Mouse (Mus musculus): Measurements from ENCODE around the gene Hbb-bt. TPM values are rescaled to one million over a fixed set of nuclear protein-coding genes. Genes with fewer than 3 reads are reported as not detected.
A peak's percentile ranks its signal among the peaks of the same experiment; 100 is the strongest.
"Not testable (repeated sequence)": the region's sequence is repeated elsewhere in the genome, so short reads cannot be mapped to it uniquely, and the experiment has no call there.

Gene Hbb-bt
- polyA plus RNA-seq, 1 experiment from 2014 or later: 4,793 TPM

DNA sequence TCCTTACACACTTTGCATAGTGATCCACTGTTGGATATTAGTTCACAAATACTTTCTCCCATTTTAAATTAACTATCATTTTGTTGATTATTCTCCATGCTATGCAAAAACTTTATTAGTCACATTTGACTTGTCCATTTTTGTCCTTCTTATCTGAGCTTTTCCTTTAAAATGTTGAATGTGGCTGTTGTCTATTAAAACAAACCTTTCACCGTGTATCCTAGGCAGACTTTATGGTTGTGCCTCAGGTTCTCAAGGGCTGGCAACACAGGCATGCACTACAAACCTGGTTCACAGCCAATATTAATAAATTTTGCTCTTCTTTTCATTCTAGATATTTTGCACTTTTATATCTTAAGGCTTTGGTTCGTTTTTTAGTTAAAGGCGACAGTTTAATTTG, 3.0 kb downstream of the Hbb-bt start:
- H3K4me3 ChIP-seq (ENCODE audit: low read depth, low read length): no peak overlapping the region
- DNase-seq (ENCODE audit: low spot score) (no peak), ATAC-seq (no peak)
- H3K27ac ChIP-seq (ENCODE audit: low read length): no peak overlapping the region
- H3K9me3 ChIP-seq (ENCODE audit: low read length): no peaks in the 10 kb centered on the region
- TF ChIP-seq EP300 (IDR thresholded peaks at IDR 0.05) (no peak), CTCF (IDR thresholded peaks at IDR 0.05) (no peak)
- no peaks in the 10 kb centered on the region for H3K4me1 ChIP-seq (ENCODE audit: insufficient read depth, low read depth, low read length)
- no peak overlapping the region for H3K9ac ChIP-seq (replicated peaks; ENCODE audit: low read depth)
- no peaks in the 10 kb centered on the region for H3K36me3 ChIP-seq (ENCODE audit: insufficient read depth, low read length)
- no peak overlapping the region for H3K4me2 ChIP-seq (replicated peaks; ENCODE audit: low read depth, low read length)
- WGBS: 68% methylated on average over 3 of the region's 3 CpGs
- H3K27me3 ChIP-seq (replicated peaks; ENCODE audit: insufficient read depth, low read length): no peaks in the 10 kb centered on the region

DNA sequence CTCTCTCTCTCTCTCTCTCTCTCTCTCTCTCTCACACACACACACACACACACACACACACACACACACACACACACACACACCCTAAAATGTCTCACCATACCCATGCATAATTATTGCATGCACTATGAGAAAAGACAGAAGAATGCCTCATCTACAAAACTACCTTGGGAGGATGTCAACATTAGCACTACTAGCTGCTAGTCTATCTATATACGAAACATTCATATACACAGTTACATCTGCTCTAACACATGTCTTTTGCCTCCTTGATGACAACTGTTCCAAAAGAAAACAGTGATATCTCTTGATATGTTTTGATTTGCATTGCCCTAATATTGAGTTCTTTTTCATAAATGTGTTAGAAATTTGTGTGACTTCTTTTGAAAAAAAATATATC, 3.5 kb downstream of the Hbb-bt start:
- TF ChIP-seq EP300 (IDR thresholded peaks at IDR 0.05) (no peak), CTCF (IDR thresholded peaks at IDR 0.05) (no peak)
- 77% methylated on average over 1 of the region's 1 CpGs for WGBS
- DNase-seq (ENCODE audit: low spot score): no peak

DNA sequence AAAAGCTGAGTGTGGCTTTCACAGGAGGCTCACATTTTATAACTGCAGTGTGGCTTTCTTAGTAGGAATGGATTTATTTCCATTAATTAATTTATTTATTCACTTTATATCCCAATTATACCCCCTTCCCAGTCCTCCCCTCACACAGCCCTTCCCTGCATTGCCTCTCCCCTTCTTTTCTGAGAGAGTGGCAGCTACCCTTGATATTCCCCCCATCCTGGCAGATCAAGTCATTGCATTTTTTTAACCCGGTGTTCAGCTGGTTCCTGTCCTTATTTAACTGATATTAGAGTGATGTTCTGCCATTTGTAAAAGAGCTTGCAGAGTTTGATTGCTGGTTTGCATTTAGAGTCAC, 4.0 kb downstream of the Hbb-bt start:
- H3K9ac ChIP-seq (replicated peaks; ENCODE audit: low read depth): no peak overlapping the region
- H3K4me3 ChIP-seq (ENCODE audit: low read depth, low read length): no peak overlapping the region
- no peaks in the 10 kb centered on the region for H3K9me3 ChIP-seq (ENCODE audit: low read length)
- WGBS: 53% methylated on average over 1 of the region's 1 CpGs
- no peaks in the 10 kb centered on the region for H3K36me3 ChIP-seq (ENCODE audit: insufficient read depth, low read length)
- H3K27ac ChIP-seq (ENCODE audit: low read length): no peak overlapping the region
- TF ChIP-seq EP300 (IDR thresholded peaks at IDR 0.05): no peak
- TF ChIP-seq CTCF (IDR thresholded peaks at IDR 0.05): no peak
- no peak overlapping the region for H3K4me2 ChIP-seq (replicated peaks; ENCODE audit: low read depth, low read length)
- H3K27me3 ChIP-seq (replicated peaks; ENCODE audit: insufficient read depth, low read length): no peaks in the 10 kb centered on the region
- DNase-seq (ENCODE audit: low spot score) (no peak), ATAC-seq (no peak)
- H3K4me1 ChIP-seq (ENCODE audit: insufficient read depth, low read depth, low read length): no peaks in the 10 kb centered on the region

More for the DNA sequence above, 3.5 kb downstream of the Hbb-bt start:
- H3K4me2 ChIP-seq (replicated peaks; ENCODE audit: low read depth, low read length): no peak overlapping the region
- no peaks in the 10 kb centered on the region for H3K36me3 ChIP-seq (ENCODE audit: insufficient read depth, low read length)
- no peak overlapping the region for H3K27ac ChIP-seq (ENCODE audit: low read length)
- no peaks in the 10 kb centered on the region for H3K27me3 ChIP-seq (replicated peaks; ENCODE audit: insufficient read depth, low read length)
- no peak for ATAC-seq
- no peak overlapping the region for H3K9ac ChIP-seq (replicated peaks; ENCODE audit: low read depth)
- H3K4me3 ChIP-seq (ENCODE audit: low read depth, low read length): no peak overlapping the region
- H3K9me3 ChIP-seq (ENCODE audit: low read length): no peaks in the 10 kb centered on the region
- no peaks in the 10 kb centered on the region for H3K4me1 ChIP-seq (ENCODE audit: insufficient read depth, low read depth, low read length)

DNA sequence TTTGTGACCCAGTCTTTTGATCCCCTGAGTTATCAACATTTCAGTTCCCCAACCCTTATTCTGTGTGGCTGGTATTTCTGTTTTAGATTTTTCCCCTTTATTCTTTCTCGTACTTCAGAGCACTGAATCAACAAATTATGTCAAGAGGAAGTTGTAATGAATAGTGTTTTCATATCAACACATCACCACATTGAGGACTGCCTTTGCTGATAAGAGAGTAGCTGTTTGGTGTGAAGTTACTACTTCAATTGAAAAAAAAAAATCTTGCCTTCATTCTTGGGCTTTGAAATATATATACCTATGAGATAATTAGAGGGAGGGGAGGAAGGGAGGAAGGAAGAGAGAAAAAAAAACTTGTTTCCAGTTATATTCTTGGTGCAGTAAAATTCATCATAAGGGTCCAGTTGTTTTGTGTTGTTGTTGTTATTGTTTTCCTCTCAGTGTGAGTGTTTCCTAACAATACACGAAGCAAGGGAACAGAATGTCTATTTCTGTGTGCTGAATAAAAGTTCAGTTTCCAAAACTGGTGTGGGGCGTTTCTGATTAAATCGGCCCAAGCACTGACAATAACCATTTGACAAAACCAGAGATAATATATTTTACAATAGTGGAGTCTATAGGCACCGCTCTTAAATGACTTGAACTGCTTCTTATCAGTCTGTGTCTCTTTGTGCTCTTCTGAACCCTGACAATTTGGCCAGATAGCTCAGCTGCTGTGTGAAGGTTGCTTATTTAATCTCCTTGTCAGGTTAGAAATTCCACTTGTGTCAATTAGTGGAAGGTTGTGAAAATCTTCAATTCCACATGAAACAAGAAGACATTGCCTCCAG, 4.6 kb downstream of the Hbb-bt start:
- DNase-seq (ENCODE audit: low spot score): no peak
- no peak overlapping the region for H3K27ac ChIP-seq (ENCODE audit: low read length)
- H3K4me1 ChIP-seq (ENCODE audit: insufficient read depth, low read depth, low read length): no peaks in the 10 kb centered on the region
- TF ChIP-seq EP300 (IDR thresholded peaks at IDR 0.05) (no peak), CTCF (IDR thresholded peaks at IDR 0.05) (no peak)
- WGBS: 32% methylated on average over 5 of the region's 5 CpGs
- no peaks in the 10 kb centered on the region for H3K36me3 ChIP-seq (ENCODE audit: insufficient read depth, low read length)
- no peak for ATAC-seq
- no peaks in the 10 kb centered on the region for H3K27me3 ChIP-seq (replicated peaks; ENCODE audit: insufficient read depth, low read length)
- H3K4me3 ChIP-seq (ENCODE audit: low read depth, low read length): no peak overlapping the region
- no peak overlapping the region for H3K4me2 ChIP-seq (replicated peaks; ENCODE audit: low read depth, low read length)
- H3K9me3 ChIP-seq (ENCODE audit: low read length): no peaks in the 10 kb centered on the region
- H3K9ac ChIP-seq (replicated peaks; ENCODE audit: low read depth): no peak overlapping the region

DNA sequence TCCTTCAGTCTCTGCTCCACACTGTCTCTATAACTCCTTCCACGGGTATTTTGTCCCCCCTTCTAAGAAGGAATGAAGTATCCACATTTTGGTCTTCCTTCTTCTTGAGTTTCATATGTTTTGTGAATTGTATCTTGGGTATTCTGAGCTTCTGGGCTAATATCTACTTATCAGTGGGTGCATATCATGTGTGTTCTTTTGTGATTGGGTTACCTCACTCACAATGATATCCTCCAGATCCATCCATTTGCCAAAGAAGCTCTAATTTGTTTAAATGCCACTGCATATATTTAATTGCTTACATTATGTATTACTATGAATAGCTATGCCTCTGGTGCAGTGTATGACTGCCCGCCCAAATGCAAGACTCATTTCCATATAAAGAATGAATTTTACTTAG, 5.7 kb downstream of the Hbb-bt start:
- not testable (repeated sequence) for ATAC-seq; DNase-seq (ENCODE audit: low spot score); H3K36me3 ChIP-seq (ENCODE audit: insufficient read depth, low read length); H3K9ac ChIP-seq (replicated peaks; ENCODE audit: low read depth); H3K4me3 ChIP-seq (ENCODE audit: low read depth, low read length); H3K4me2 ChIP-seq (replicated peaks; ENCODE audit: low read depth, low read length); H3K4me1 ChIP-seq (ENCODE audit: insufficient read depth, low read depth, low read length); H3K27me3 ChIP-seq (replicated peaks; ENCODE audit: insufficient read depth, low read length); H3K9me3 ChIP-seq (ENCODE audit: low read length); H3K27ac ChIP-seq (ENCODE audit: low read length)
- WGBS: 66% methylated on average over 2 of the region's 2 CpGs

DNA sequence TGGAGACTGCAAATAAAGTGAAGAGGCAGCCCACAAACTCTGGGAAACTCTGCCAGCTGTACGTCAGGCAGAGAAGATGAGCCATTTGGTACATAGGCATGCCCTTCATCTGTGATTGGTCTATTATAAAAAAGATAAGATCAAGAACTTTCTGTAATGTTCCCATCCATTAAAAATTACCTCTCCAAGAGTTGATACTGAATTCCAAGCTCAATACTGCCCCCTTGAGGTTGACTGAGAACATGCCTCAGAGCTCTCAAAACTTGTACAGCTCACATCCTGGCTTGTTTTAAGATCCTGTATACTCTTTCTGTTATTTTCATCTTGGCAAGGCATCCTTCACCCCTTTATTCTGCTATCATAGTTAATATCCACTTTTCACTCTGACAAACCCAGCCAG, 6.9 kb downstream of the Hbb-bt start:
- DNase-seq (ENCODE audit: low spot score) (peak; percentile 32), ATAC-seq (no peak)
- TF ChIP-seq CTCF (IDR thresholded peaks at IDR 0.05) (peak; percentile 57), EP300 (IDR thresholded peaks at IDR 0.05) (no peak)
- Histone ChIP-seq H3K27ac (ENCODE audit: low read length) (no peak overlapping the region), H3K4me1 (ENCODE audit: insufficient read depth, low read depth, low read length) (no peaks in the 10 kb centered on the region), H3K4me3 (ENCODE audit: low read depth, low read length) (no peak overlapping the region), H3K9ac (replicated peaks; ENCODE audit: low read depth) (no peak overlapping the region), H3K36me3 (ENCODE audit: insufficient read depth, low read length) (no peaks in the 10 kb centered on the region), H3K9me3 (ENCODE audit: low read length) (no peaks in the 10 kb centered on the region), H3K4me2 (replicated peaks; ENCODE audit: low read depth, low read length) (no peak overlapping the region), H3K27me3 (replicated peaks; ENCODE audit: insufficient read depth, low read length) (no peaks in the 10 kb centered on the region)
- WGBS: 52% methylated on average over 1 of the region's 1 CpGs
